Mouse (Mus musculus): ENCODE data around the gene Cox8a.

The Cox8a gene

DNA sequence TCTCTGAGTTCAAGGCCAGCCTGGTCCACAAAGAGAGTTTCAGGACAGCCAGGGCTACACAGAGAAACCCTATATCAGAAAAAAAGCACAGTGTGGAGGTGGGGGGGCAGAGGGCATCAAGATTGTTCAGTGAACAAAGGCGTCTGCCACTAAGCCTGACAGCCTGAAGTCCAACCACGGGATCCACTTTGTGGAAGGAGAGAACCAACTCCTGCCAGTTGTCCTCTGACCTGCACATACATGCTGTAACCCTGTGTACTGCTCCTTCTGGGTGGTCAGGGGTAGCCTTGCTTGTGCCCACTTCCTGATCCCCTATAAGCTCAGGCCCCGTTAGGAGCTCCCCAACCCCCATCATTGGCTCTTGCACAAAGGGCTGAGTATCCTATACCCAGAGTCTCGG, 32.4 kb downstream of the Cox8a start:
- no peak for DNase-seq (ENCODE audit: low read depth)

DNA sequence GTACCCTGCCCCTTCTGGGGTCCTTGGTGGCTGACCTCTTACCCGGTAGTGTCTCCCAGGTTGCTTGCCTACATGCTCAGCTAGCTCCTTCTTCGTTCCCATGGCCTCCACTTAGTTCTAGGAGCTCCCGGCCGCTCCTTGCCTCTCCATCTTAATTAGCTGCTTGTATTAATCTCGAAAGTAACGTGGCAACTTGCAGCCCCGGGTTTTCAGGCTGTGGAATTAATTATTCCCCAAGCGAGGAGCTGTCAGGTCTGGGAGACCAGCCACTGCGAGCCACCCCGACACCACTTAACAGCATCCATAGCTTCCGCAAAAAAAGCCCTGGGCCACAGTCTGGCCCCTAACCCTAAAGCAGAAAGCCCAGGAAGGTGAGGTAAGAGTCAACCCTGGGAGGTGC, 34.0 kb downstream of the Cox8a start:
- DNase-seq (ENCODE audit: low read depth), result no peak

DNA sequence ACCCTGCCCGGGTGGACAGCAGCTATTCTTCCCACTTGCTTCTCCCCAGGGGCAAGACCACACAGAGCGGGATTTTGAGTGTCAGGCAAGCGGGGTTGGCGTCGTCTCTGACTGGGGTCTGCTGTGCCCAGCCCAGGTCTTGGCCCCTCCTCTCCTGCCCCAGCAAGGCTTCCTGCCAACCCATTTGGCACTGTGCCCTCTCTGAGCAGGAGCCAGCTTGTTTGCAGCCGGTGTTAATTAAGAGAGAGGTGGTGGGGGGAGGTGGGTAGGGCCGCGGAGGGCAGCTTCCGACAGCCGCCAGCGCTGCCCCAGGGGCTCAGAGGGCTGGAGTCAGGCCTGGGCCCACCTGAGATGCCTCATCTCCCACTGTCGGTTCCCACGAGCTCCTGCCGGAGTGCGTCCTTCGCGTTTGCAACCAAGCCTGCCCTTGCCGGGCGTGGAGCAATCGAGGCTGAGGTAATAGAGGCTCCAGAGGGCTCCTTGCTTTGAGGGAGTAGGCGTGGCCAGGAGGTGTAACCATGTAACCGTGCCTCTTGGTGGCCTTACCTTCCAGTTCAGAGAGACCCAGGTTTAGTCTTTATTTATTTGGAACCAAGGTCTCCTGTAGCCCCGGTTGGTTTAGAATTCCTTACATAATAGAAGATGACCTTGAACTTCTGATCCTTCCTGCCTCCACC, 35.0 kb downstream of the Cox8a start:
- peak; percentile 23 for DNase-seq (ENCODE audit: low read depth)

DNA sequence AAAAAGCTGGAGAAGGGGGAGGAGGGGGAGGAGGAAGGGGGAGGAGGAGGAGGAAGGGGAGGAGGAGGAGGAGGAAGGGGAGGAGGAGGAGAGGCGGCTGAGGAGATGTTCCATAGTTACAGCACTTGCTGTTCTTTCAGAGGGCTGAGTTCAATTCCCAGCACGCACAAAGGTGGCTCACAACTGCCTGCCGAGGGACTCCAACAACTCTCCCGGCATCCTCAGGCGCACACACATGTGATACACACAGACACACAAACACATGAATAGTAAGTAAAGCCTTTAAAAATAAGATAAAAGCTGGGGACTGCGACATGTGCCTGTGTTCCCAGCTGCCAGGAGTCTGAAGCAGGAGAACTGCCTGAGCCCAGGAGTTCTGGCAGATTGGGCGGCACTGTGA, 35.9 kb downstream of the Cox8a start:
- no peak for DNase-seq (ENCODE audit: low read depth)

DNA sequence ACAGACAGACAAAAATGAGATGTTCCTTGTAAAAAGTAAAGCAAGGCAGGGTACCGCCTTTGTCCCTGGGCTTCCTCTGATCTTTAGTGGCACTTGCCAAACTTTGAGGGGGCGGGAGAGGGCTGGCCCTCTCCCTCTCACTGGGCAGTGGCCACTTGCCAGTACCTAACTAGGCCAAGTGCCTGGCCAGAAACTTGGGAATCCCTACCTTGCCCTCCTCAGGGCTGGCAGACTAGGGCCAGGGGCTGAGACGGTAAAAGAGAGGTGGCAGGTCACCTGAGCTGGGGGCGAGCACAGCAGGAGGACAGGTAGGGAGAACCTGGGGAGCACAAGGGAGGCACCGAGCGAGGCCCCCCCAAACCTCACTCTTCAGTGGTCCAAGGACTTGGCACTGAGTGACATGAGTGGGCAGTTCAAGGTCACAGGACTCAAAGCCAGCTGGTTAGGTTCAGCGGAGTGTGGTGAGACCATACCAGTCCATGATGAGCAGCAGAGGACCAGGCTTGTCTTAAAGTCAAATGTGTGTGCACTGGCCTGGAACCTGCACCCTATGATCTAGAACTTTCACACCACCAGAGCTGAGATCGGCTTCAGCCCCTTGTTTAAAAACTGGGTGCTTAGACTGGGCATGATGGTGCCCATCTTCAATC, 36.5 kb downstream of the Cox8a start:
- DNase-seq (ENCODE audit: low read depth), result no peak

DNA sequence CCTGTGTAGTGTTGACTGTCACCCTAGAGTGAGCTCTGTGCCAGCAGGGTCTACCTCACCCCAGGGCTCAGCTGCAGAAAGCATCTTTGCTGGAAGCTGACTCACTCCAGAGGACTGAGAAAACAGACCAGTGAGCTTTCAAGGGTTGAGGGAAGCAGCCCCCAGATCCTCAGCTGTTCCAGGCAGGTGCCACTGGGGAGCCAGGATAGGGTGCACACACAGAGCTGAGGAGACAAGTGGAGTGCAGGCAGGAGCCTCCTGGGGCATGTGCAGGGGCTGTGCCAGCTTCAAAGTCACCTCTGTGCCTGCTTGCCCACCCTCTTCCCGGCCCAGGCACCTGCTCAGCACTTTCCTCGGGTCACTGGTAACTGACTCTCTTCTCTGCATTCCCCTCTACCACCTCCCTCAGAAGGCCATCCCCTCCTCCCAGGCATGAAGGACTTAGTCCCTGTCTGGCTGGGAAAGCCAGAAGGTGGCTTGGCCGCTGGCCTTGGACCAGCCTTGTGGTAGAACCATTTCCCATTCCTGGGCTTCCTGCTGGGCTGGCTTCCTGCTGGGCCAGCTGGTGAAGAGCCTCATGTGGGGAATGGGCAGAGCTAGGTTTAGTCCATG, 38.5 kb downstream of the Cox8a start:
- DNase-seq (ENCODE audit: low read depth), result no peak

DNA sequence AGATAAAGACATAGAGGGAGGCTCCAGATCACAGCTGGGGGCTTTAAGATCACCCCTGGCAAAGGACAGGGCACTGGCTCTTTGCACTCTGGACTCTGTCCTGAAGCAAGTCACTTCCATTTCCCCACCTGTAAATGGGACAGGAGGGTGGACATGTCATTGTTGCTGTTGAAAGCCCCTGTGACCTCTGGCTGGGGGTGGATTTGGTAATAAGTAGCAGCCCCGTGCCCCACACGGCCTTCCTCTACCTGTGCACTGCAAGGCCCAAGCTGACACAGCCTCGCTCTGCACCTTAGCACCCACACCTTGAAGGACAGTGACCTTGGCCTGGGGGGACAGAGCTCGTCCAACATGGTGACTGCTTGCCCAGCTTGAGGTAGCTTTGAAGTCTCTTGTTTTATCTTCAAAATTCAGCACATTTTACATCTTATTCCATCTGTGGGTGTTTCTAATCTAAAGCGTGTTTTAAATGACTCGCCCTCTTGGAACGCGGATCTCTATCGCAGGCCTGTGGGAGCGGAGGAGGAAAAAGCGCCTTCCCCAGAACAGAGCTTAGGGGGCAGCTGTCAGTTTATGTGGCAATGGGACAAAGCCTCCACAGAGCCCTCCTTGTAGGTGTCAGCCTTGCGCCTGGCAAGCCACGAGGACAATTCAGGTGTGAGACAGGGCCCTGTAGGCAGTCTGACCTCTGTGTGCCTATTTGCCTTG, 39.5 kb downstream of the Cox8a start:
- DNase-seq (ENCODE audit: low read depth), result no peak

DNA sequence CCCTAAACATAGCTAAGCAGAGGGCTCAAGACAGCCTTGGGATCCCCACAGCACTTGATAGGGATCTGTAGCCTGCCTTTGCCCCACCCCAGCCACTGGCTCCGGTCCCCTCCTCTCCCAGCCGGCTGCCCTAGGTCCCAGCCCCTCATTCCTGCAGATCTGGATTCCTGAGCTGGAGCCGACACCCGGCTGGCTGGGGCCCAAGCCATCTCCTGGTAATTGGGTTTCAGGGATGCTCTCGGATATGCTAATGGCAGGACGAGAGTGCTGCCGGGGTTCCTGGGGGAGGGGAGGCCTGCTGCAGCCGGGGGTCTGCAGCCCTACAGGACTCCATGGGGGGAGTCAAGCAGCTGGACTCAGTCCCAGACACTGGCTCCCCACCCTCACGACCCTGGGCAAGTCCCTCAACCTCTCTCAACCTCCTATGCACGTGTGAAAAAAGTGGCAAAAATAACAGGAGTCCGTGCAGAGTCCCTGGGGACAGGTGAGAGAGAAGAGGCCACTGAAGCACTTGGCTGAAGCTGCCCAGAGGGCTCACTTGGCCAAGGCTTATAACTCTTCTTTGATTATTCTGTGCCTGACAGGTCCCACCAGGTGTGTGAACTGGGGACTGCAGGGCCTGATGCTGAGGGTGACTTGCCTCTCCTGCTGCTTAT, 41.2 kb downstream of the Cox8a start:
- no peak for DNase-seq (ENCODE audit: low read depth)

DNA sequence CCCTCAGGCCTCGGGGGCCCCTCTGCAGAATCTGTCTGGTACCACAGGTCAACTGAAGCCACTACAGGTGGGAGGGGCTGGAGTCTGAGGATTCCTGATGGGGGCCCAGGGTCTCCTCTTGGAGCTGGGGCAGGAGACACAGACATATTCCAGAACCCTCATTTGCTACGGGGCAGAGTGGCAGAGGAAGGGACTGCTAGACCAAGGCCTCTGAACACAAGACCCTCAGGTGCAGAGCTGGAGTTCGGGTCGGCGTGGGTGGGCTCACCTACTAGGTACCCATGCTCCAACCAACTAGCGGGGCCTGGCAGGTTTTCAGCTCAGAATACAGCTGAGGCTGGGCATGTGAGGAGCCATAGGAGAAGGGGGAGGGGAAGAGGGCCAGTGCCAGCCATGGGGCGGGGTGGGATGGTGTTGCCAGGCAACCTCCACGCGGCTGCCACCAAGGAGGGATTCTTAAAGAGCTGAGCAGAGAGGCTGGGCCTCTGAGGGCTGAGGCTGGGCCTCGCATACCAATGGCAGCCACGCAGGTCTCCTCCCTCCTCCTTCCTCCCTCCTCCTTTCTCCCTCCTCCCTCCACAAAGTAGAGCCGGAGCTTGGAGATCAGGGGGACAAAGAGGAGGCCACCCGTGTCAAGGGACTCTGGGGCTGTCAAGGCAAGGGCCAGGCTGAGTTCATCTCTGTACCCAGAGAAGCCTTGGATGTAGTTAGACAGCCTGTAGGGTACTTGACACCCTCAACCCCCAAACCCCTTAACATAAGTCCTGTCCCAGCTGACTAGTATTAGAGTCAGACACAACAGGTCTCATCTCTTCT, 45.2 kb downstream of the Cox8a start:
- DNase-seq (ENCODE audit: low read depth), result no peak

DNA sequence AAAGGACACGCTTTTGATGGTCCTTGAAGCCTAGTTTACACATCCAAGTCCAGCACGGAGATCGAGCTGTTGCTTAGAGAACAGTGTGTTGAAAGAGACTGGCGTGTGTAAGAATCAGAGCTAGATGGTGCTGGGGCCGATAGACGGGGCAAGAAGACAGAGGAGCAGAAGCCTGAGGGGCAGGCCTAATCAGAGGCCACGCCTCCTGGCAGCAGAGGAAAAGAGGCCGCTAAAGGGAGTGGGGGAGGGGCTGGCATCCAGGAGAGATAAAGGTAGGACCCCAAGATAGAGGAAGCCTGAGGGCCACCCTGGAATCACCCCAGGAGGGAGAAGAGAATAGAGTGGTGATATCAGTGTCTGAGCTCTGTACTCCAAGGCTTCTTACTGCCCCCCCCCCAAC, 46.0 kb downstream of the Cox8a start:
- no peak for DNase-seq (ENCODE audit: low read depth)

DNA sequence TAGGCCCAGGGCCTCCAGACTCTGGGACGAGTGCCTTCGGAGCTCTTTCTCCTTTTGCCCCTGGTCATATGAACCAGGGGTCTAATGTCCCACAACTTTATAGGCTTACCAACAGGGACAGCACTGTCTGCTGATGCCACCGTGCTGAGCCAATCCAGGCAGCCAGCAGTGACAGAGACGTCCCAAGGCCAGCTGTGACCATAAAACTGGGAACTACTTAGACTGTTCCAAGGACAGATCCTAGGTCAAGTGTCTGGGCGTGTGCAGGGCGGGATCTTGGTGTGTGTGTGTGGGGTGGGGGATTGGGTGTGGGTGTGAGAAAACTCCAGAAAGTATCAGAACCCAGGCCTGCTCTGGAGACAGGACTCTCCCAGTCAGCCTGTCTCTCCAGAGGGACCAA, 46.5 kb downstream of the Cox8a start:
- no peak for DNase-seq (ENCODE audit: low read depth)

DNA sequence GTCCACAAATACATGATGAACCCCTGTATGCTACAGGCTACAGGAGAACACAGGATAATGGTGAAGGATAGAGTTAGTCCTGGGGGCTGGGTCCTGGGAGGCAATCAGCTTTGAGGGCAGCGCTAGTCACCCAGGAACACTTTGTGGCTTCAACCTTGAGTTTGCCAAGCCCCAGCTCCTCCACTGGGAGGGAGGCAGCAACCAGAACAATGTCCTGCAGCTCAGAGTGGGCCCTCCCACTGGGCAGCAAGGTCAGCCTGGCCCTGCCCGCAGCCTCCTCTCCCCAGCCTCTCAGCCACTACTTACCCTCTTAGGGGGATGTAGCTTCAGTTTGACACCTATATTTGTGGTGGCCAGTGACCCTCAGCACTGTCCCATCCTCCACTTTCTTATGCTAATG, 49.0 kb downstream of the Cox8a start:
- no peak for DNase-seq (ENCODE audit: low read depth)

DNA sequence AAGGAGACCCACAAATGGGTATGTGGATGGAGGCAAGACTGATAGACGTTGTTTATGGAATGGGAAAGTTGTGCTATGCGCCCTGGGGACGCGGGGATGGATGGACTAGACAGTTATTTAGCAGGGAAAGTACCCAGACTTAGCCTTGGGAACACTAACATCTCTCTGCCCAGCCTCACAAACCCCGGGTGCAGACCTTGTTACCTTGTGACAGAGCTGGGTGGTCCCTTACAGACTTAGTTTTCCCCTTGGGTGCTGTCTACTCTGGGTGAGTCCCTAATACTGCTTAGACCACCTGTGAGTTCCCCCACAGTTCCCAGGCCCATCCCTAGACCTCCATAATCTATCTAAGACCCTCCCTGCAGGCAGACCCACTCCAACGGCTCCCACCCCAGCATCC, 50.6 kb downstream of the Cox8a start:
- no peak for DNase-seq (ENCODE audit: low read depth)

DNA sequence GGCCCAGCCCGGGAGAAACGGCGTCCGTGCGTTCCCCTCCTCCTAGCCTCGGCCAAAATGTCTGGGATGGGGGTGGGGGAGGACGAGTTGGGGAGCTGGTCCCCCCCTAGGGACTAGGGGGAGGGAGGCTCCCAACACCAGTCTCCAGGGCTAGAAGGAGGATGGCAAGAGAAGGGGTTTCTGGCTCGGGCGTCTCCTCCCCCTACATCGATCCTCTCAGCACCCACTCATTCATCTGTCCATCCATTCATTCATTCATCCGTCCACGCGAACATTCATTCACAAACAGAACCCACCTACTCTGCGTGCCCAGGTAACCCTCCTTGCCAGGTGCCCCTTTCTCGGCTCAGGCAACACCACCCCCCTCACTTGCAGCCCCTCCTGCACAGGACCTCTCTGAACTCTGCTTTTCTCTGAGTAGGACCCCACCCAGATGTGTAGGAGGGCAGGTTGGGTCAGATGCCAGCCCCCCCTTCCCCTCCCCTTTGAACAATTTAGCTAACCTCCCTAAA, 51.2 kb downstream of the Cox8a start:
- no peak for DNase-seq (ENCODE audit: low read depth)

DNA sequence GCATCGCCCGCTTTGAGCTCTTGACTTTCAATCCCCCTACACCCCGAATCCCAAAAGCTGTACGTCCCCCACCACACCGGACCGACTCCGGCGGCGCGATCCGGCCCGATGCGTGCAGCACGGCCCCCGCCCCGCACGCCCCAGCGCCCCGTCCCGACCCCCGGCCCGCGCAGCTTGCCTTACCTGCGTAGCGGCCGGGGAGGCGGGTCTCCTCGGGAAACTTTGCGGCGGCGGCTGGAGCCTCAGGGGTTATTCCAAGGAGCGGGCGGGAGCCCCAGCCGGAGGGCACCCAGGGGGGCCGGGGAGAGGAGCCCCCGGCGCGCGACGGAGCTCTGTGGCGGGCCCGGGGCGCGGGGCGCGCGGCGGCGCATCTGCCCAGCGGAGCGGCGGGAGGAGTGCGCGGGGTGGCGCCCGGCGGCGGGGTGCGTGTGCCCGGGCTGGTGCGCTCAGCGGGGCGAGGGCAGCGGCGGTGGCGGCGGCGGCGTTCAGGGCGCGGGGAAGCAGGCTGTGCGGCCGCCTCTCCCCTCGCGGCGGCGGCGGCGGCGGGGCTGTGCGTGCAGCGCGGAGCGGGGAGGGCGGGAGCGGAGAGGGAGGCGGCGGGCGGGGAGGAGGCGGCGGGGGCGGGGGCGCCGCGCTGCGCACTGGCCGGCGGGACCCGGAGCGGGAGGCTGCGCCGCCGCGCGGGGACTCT, 51.8 kb downstream of the Cox8a start:
- no peak for DNase-seq (ENCODE audit: low read depth)

Measured in c-Kit-positive CD71-negative TER-119-negative erythroid progenitor cells, embryonic 14.5 days (primary cell).